Mouse (Mus musculus): Measurements from ENCODE around the gene Wdr25. TPM values are rescaled to one million over a fixed set of nuclear protein-coding genes. Genes with fewer than 3 reads are reported as not detected.

The Wdr25 gene
- total and polyA plus RNA-seq, 3 experiments, result 8.7 to 10.8 TPM; not detected in 1

DNA sequence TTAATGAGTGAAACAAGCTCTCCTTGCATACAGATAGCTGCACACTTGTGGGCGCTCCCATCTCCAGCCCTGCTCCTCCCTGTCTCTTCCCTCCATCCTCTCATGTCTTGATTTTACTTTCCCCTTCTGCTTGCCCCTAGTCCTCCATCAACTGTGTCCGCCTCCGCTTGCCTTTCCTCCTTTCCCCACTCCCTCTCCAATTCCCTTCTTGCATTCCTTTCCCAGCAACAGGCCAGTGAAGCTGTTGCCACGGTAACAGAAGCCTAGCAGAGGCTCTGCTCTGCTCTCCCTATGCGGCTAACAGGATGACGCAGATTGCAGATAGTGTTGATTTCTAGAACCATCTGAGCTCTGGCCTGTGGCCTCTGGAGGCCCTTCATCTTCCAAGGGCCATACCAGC, 22.5 kb downstream of the Wdr25 start:
- H3K9me3 ChIP-seq (replicated peaks; ENCODE audit: insufficient read depth, low read length), result no peaks in the 10 kb centered on the region
- H3K4me3 ChIP-seq (ENCODE audit: control insufficient read depth in 1 of 2, insufficient read depth in 1 of 2, low read depth in 2 of 2, low read length in 2 of 2), result no peak overlapping the region
- H3K36me3 ChIP-seq (ENCODE audit: control insufficient read depth in 1 of 2, insufficient read depth in 2 of 2, low read length in 2 of 2), result no peaks in the 10 kb centered on the region
- H3K27me3 ChIP-seq (ENCODE audit: control insufficient read depth in 1 of 2, insufficient read depth in 2 of 2, low read length in 2 of 2), result no peaks in the 10 kb centered on the region
- no peaks in the 10 kb centered on the region for H3K79me2 ChIP-seq (ENCODE audit: control insufficient read depth, insufficient read depth, low read length, poor library complexity)
- DNase-seq (ENCODE audit: low read depth, low spot score), result no peak
- H3K27ac ChIP-seq (ENCODE audit: control insufficient read depth, low read depth, low read length), result no peak overlapping the region
- no peaks in the 10 kb centered on the region for H3K4me1 ChIP-seq (ENCODE audit: control insufficient read depth in 1 of 2, insufficient read depth in 2 of 2, low read length in 2 of 2)
- TF ChIP-seq E2F4 (IDR thresholded peaks at IDR 0.05; ENCODE audit: borderline replicate concordance, low read depth, low read length) (no peak), MEF2A (IDR thresholded peaks at IDR 0.05; ENCODE audit: extremely low read depth, insufficient replicate concordance, low read depth, low read length, poor library complexity, severe bottlenecking) (no peak), ZMIZ1 (IDR thresholded peaks at IDR 0.05; ENCODE audit: low read depth, low read length) (no peak), RCOR1 (IDR thresholded peaks at IDR 0.05; ENCODE audit: low read depth, low read length) (no peak)
- H3K9ac ChIP-seq (ENCODE audit: control insufficient read depth, low read depth, low read length, poor library complexity, severe bottlenecking), result no peak overlapping the region

GRCm38 (mm10) chr12:108916447-108917042, 23.1 kb downstream of the Wdr25 start:
- H3K9me3 ChIP-seq (replicated peaks; ENCODE audit: insufficient read depth, low read length), result no peaks in the 10 kb centered on the region
- H3K27me3 ChIP-seq (ENCODE audit: control insufficient read depth in 1 of 2, insufficient read depth in 2 of 2, low read length in 2 of 2), result no peaks in the 10 kb centered on the region
- no peaks in the 10 kb centered on the region for H3K36me3 ChIP-seq (ENCODE audit: control insufficient read depth in 1 of 2, insufficient read depth in 2 of 2, low read length in 2 of 2)
- no peaks in the 10 kb centered on the region for H3K79me2 ChIP-seq (ENCODE audit: control insufficient read depth, insufficient read depth, low read length, poor library complexity)
- H3K27ac ChIP-seq (ENCODE audit: control insufficient read depth, low read depth, low read length), result no peak overlapping the region
- no peak for DNase-seq (ENCODE audit: low read depth, low spot score)
- no peak overlapping the region for H3K4me3 ChIP-seq (ENCODE audit: control insufficient read depth in 1 of 2, insufficient read depth in 1 of 2, low read depth in 2 of 2, low read length in 2 of 2)
- TF ChIP-seq MAX (IDR thresholded peaks at IDR 0.05; ENCODE audit: low read length) (no peak), ZKSCAN1 (IDR thresholded peaks at IDR 0.05; ENCODE audit: low read depth, low read length) (no peak), HCFC1 (IDR thresholded peaks at IDR 0.05; ENCODE audit: low read depth, low read length) (no peak), TBP (IDR thresholded peaks at IDR 0.05; ENCODE audit: low read depth, low read length) (no peak), MYC (IDR thresholded peaks at IDR 0.05; ENCODE audit: low read depth, low read length) (no peak), BHLHE40 (IDR thresholded peaks at IDR 0.05; ENCODE audit: borderline replicate concordance, low read depth, low read length) (no peak), NELFE (IDR thresholded peaks at IDR 0.05; ENCODE audit: low read depth, low read length) (no peak), TAL1 (IDR thresholded peaks at IDR 0.05; ENCODE audit: low read length) (no peak), ETS1 (IDR thresholded peaks at IDR 0.05; ENCODE audit: low read depth, low read length) (no peak), SMC3 (IDR thresholded peaks at IDR 0.05; ENCODE audit: low read depth, low read length) (no peak), RAD21 (IDR thresholded peaks at IDR 0.05; ENCODE audit: low read depth, low read length) (no peak), NRF1 (IDR thresholded peaks at IDR 0.05; ENCODE audit: insufficient read depth, low read depth, low read length, poor library complexity, severe bottlenecking) (no peak)
- no peaks in the 10 kb centered on the region for H3K4me1 ChIP-seq (ENCODE audit: control insufficient read depth in 1 of 2, insufficient read depth in 2 of 2, low read length in 2 of 2)
- H3K9ac ChIP-seq (ENCODE audit: control insufficient read depth, low read depth, low read length, poor library complexity, severe bottlenecking), result no peak overlapping the region
